In the genomic region with DNA sequence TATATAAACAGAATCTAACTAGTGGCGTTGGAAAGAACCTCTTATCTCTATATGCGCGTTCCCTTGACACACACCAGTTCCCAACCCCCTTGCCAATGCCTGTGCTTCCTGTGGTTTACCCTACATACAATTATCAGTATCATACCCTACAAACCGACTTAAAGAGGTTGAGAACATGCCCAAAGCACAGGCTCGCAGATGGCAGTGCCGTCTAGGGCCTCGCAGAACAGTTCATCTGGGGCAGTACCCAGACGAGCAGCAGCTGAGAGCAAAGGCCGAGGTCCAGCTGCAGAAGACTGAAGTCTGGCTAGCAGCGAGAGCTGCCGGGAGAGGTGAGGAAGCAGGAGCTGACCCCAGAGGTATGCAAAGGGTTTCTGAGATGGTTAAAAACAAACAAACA, we compare ENCODE assay signal across 8 mouse cellular contexts. TPM values are rescaled to one million over a fixed set of nuclear protein-coding genes. Genes with fewer than 3 reads are reported as not detected.
DNase-seq lines count a peak whose midpoint lies in the region; ATAC-seq and TF ChIP-seq lines count a peak whose summit lies in the region.

No protein-coding gene starts in this region.

- TF ChIP-seq EP300 in lung, postnatal 0 days (IDR thresholded peaks at IDR 0.05) = no peak

- TF ChIP-seq CTCF in lung, postnatal 0 days (IDR thresholded peaks at IDR 0.05) = no peak
- TF ChIP-seq CTCF in embryonic fibroblast, embryonic 13.5 days (IDR thresholded peaks at IDR 0.05; ENCODE audit: borderline replicate concordance, insufficient read depth, low read length) = no peak
- TF ChIP-seq CTCF in thymus, adult 2 months (IDR thresholded peaks at IDR 0.05; ENCODE audit: borderline replicate concordance, control insufficient read depth, extremely low read depth, insufficient read depth, low read length, poor library complexity) = no peak

- H3K9me3 ChIP-seq in lung, postnatal 0 days (ENCODE audit: low read length) = no peaks in the 10 kb centered on the region
- no peaks in the 10 kb centered on the region for H3K9me3 ChIP-seq in limb, embryonic 10.5 days (replicated peaks)
- no peaks in the 10 kb centered on the region for H3K9me3 ChIP-seq in hindbrain, embryonic 14.5 days (ENCODE audit: control insufficient read depth, low read length)

- H3K4me3 ChIP-seq in lung, postnatal 0 days (ENCODE audit: low read depth, low read length) = no peak overlapping the region
- H3K4me3 ChIP-seq in embryonic fibroblast, embryonic 13.5 days (ENCODE audit: insufficient read depth, low read length) = no peak overlapping the region
- no peak overlapping the region for H3K4me3 ChIP-seq in limb, embryonic 10.5 days
- H3K4me3 ChIP-seq in thymus, adult 2 months (ENCODE audit: control insufficient read depth, insufficient read depth, low read length) = no peak overlapping the region
- no peak overlapping the region for H3K4me3 ChIP-seq in hindbrain, embryonic 14.5 days (replicated peaks; ENCODE audit: low read length)

- no peaks in the 10 kb centered on the region for H3K27me3 ChIP-seq in lung, postnatal 0 days (replicated peaks; ENCODE audit: insufficient read depth, low read length)
- H3K27me3 ChIP-seq in limb, embryonic 10.5 days (ENCODE audit: low read depth, poor library complexity, severe bottlenecking) = no peaks in the 10 kb centered on the region
- no peaks in the 10 kb centered on the region for H3K27me3 ChIP-seq in thymus, adult 2 months (ENCODE audit: control insufficient read depth, insufficient read depth, low read length)
- H3K27me3 ChIP-seq in hindbrain, embryonic 14.5 days (ENCODE audit: control insufficient read depth, insufficient read depth, low read length) = no peaks in the 10 kb centered on the region

- WGBS in lung, postnatal 0 days = 24% methylated on average over 11 of the region's 11 CpGs
- 58% methylated on average over 11 of the region's 11 CpGs for WGBS in limb, embryonic 10.5 days
- 10% methylated on average over 11 of the region's 11 CpGs for WGBS in thymus, adult 2 months
- 80% methylated on average over 11 of the region's 11 CpGs for WGBS in hindbrain, embryonic 14.5 days

- peak overlapping the region; percentile 86 for H3K27ac ChIP-seq in lung, postnatal 0 days (ENCODE audit: low read length)
- peak overlapping the region; percentile 83 for H3K27ac ChIP-seq in embryonic fibroblast, embryonic 13.5 days (ENCODE audit: insufficient read depth, low read length)
- H3K27ac ChIP-seq in limb, embryonic 10.5 days = peak overlapping the region; percentile 57; the same call in 1 of the 2 replicates
- H3K27ac ChIP-seq in thymus, adult 2 months (ENCODE audit: control insufficient read depth, insufficient read depth, low read length) = peak overlapping the region; percentile 70
- H3K27ac ChIP-seq in hindbrain, embryonic 14.5 days = no peak overlapping the region

- no peak for TF ChIP-seq POLR2A in embryonic fibroblast, embryonic 13.5 days (IDR thresholded peaks at IDR 0.05; ENCODE audit: low read depth, low read length)
- no peak for TF ChIP-seq POLR2A in thymus, adult 2 months (IDR thresholded peaks at IDR 0.05; ENCODE audit: control insufficient read depth, extremely low read depth, insufficient read depth, low read length, poor library complexity)

- no peak overlapping the region for H3K4me2 ChIP-seq in lung, postnatal 0 days (replicated peaks; ENCODE audit: low read depth, low read length)
- no peak overlapping the region for H3K4me2 ChIP-seq in hindbrain, embryonic 14.5 days (replicated peaks)

- no peak overlapping the region for H3K9ac ChIP-seq in lung, postnatal 0 days (replicated peaks; ENCODE audit: low read depth)
- no peak overlapping the region for H3K9ac ChIP-seq in hindbrain, embryonic 14.5 days

- ATAC-seq in lung, postnatal 0 days = peak; percentile 7; the same call in 1 of the 2 replicates
- no peak for ATAC-seq in hindbrain, embryonic 14.5 days (ENCODE audit: low FRiP score)

- 0 out of 2 replicates have a peak, but pooled peaks cover 3% of the 10 kb centered on the region for H3K36me3 ChIP-seq in lung, postnatal 0 days (ENCODE audit: insufficient read depth, low read length)
- no peaks in the 10 kb centered on the region for H3K36me3 ChIP-seq in limb, embryonic 10.5 days
- no peaks in the 10 kb centered on the region for H3K36me3 ChIP-seq in thymus, adult 2 months (ENCODE audit: control insufficient read depth, insufficient read depth, low read length)
- H3K36me3 ChIP-seq in hindbrain, embryonic 14.5 days (replicated peaks; ENCODE audit: control insufficient read depth, insufficient read depth) = no peaks in the 10 kb centered on the region

- DNase-seq in lung, postnatal 0 days (ENCODE audit: low spot score) = no peak
- no peak for DNase-seq in lung, postnatal 10 days
- DNase-seq in limb, embryonic 10.5 days (ENCODE audit: low spot score) = no peak
- peak; percentile 37 for DNase-seq in thymus, adult 2 months
- DNase-seq in left cerebral cortex, adult 8-10 months (ENCODE audit: low spot score in 2 of 2) = no peak
- DNase-seq in hindbrain, embryonic 14.5 days (ENCODE audit: low spot score) = no peak
- no peak for DNase-seq in frontal cortex, postnatal 25 days (ENCODE audit: low spot score in 2 of 2)

- H3K4me1 ChIP-seq in lung, postnatal 0 days (ENCODE audit: insufficient read depth, low read depth, low read length) = peaks cover 14% of the 10 kb centered on the region; the same call in 1 of the 2 replicates
- H3K4me1 ChIP-seq in embryonic fibroblast, embryonic 13.5 days (ENCODE audit: control insufficient read depth, insufficient read depth, low read length) = peaks cover 14% of the 10 kb centered on the region
- peaks cover 34% of the 10 kb centered on the region for H3K4me1 ChIP-seq in limb, embryonic 10.5 days
- H3K4me1 ChIP-seq in thymus, adult 2 months (replicated peaks; ENCODE audit: control insufficient read depth, insufficient read depth, low read length) = peaks cover 33% of the 10 kb centered on the region
- H3K4me1 ChIP-seq in hindbrain, embryonic 14.5 days (replicated peaks; ENCODE audit: control insufficient read depth, insufficient read depth, low read length) = no peaks in the 10 kb centered on the region

RNA-seq across cellular contexts. Expression of a gene that starts 21.5 kb away (rescaled TPM):
- 19.7 and 20.1 TPM in 2 replicates for polyA plus RNA-seq in lung, postnatal 0 days (2015; fragmentation: Nextera tagmentation; extraction: Ambion mirVana)
- polyA plus RNA-seq in embryonic fibroblast, embryonic 13.5 days (2011; ENCODE audit: insufficient read length, low read depth, missing spikeins) = 21.6 and 27.7 TPM in 2 replicates
- polyA plus RNA-seq in limb, embryonic 10.5 days (2016; fragmentation: Nextera tagmentation; extraction: Ambion mirVana) = 13.4 and 16.0 TPM in 2 replicates
- polyA plus RNA-seq in thymus, adult 2 months (2012; rRNA removed) = 40.3 and 43.6 TPM in 2 replicates
- 10 to 100 TPM; 14.8 to 15.7 (median 15.5) TPM for total RNA-seq in left cerebral cortex, adult 8-10 months (2022)
- 14.4 and 16.8 TPM in 2 replicates for polyA plus RNA-seq in hindbrain, embryonic 14.5 days (2014; fragmentation: Nextera tagmentation; extraction: Ambion mirVana)
